Mouse (Mus musculus) heart, embryonic 11.5 days (tissue): ENCODE data around the gene Serf2. TPM values are rescaled to one million over a fixed set of nuclear protein-coding genes. Genes with fewer than 3 reads are reported as not detected.

ENCODE experiments used
- ATAC-seq: fragments of 200-750 bp; cut with Nextera tagmentation; replicated peaks from 2 replicates; pipeline ENCODE4 v1.8.0; 2017; ENCODE audit warnings: moderate library complexity; ENCODE audit not compliant: insufficient number of reproducible peaks, low FRiP score, low TSS enrichment
- H3K27ac ChIP-seq: fragments of 300-500 bp; sonication (generic); 2 replicates; pipeline ENCODE4 v1.5.1; 2014; ENCODE audit warnings: mild to moderate bottlenecking, low read depth, low read length
- H3K27me3 ChIP-seq: fragments of 300-500 bp; sonication (generic); 2 replicates; pipeline ENCODE4 v1.6.1; 2014; ENCODE audit warnings: mild to moderate bottlenecking, low read length, mixed read lengths; ENCODE audit not compliant: control insufficient read depth, insufficient read depth
- H3K36me3 ChIP-seq: fragments of 300-500 bp; sonication (generic); 2 replicates; pipeline ENCODE4 v1.6.1; 2014; ENCODE audit warnings: mild to moderate bottlenecking, low read length, moderate library complexity, mixed read lengths; ENCODE audit not compliant: control insufficient read depth, insufficient read depth
- H3K4me1 ChIP-seq: fragments of 300-500 bp; sonication (generic); 2 replicates; pipeline ENCODE4 v1.6.1; 2014; ENCODE audit warnings: low read length; ENCODE audit not compliant: control insufficient read depth, insufficient read depth
- H3K4me2 ChIP-seq: fragments of 300-500 bp; sonication (generic); 2 replicates; pipeline ENCODE4 v1.6.1; 2014; ENCODE audit warnings: mild to moderate bottlenecking, moderate library complexity
- H3K4me3 ChIP-seq: fragments of 300-500 bp; sonication (generic); 2 replicates; pipeline ENCODE4 v1.5.1; 2014; ENCODE audit warnings: low read depth, low read length
- H3K9ac ChIP-seq: fragments of 300-500 bp; sonication (generic); 2 replicates; pipeline ENCODE4 v1.6.1; 2014; ENCODE audit warnings: mild to moderate bottlenecking, low read depth, low read length, moderate library complexity
- H3K9me3 ChIP-seq: fragments of 300-500 bp; sonication (generic); replicated peaks from 2 replicates; pipeline ENCODE4 v1.6.1; 2016; ENCODE audit warnings: low read length; ENCODE audit not compliant: control insufficient read depth
- WGBS: fragments of 180-500 bp; shearing (Covaris S2); extraction: QIAGEN DNeasy Blood & Tissue Kit; methylation state at CpG from one replicate; pipeline ENCODE4 v1.1.7; 2014; ENCODE audit not compliant: insufficient replicate concordance; 5-methylcytosine and 5-hydroxymethylcytosine counted together
- polyA plus RNA-seq: library from polyadenylated mRNA; unstranded; fragments of >200 nt; fragmentation: Nextera tagmentation; extraction: Ambion mirVana; gene quantifications from 2 replicates; pipeline ENCODE4 v1.2.1, GENCODE M21; 2014

Serf2 gene
- polyA plus RNA-seq, 1 experiment from 2014 or later = 603 TPM

DNA sequence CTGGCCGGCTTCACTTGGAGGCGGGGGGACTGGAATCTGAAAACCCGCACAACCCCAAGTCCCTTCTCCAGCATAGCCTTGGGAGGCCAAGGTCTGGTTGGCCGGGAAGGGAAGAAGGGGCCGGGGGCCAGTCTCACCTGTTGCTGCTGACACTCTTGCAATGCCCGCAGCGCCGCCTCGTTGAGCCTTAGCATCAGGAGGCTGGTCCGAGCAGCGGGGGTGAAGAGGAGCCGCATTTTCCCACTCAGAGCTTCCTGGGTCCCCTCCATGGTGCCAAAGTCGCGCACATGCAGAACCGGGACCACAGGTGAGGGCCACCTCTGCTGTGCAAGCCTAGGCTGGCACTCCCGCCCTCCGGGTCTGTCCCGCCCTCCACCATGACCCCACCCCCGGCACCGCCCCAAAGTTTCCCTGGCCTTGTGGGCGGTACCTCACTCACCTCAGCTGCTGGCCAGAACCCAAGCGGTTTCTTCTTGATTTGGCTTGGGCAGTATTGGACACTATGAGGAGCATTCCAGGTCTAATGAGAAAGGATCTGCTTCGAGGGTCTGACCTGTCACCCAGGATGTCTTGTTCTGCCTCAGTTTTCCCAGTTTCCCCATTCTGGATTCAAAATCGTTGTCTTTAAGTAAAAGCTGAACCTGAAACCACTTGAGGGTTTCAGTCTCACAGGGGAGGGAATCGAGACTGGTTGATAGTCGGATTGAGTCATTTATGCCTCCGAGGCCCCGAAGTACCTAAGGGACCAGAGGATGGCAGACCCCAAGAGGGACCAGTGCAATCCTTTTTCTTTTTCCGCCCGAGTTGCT lies 6.5 kb upstream of the Serf2 start:
- WGBS = 2% methylated on average over 30 of the region's 30 CpGs
- Histone ChIP-seq H3K4me1 (peaks cover 8% of the 10 kb centered on the region), H3K4me2 (peak overlapping the region; percentile 91), H3K9me3 (no peaks in the 10 kb centered on the region), H3K9ac (peak overlapping the region; percentile 60), H3K4me3 (peak overlapping the region; percentile 52), H3K27me3 (no peaks in the 10 kb centered on the region), H3K27ac (no peak overlapping the region), H3K36me3 (peaks cover 13% of the 10 kb centered on the region)
- ATAC-seq = peak; percentile 87

- Histone ChIP-seq H3K36me3 (peaks cover 8% of the 10 kb centered on the region; the same call in 1 of the 2 replicates), H3K4me2 (peak overlapping the region; percentile 91), H3K4me1 (peaks cover 11% of the 10 kb centered on the region), H3K9ac (peak overlapping the region; percentile 60), H3K27ac (no peak overlapping the region), H3K4me3 (peak overlapping the region; percentile 52), H3K9me3 (no peaks in the 10 kb centered on the region), H3K27me3 (no peaks in the 10 kb centered on the region)
- no peak for ATAC-seq
- 21% methylated on average over 8 of the region's 8 CpGs for WGBS
These were observed 6.0 kb upstream of the Serf2 start for GRCm38 (mm10) chr2:121443068-121443349.

GRCm38 (mm10) chr2:121444178-121444577 lies 4.8 kb upstream of the Serf2 start, which contains the start of gene Ell3:
Gene Ell3 (minus strand): TSS chr2:121444278.
- no peaks in the 10 kb centered on the region for H3K27me3 ChIP-seq
- WGBS = 89% methylated on average over 1 of the region's 1 CpGs
- peak within 1 kb of the TSS; percentile 60; the same call in 1 of the 2 replicates for H3K9ac ChIP-seq
- H3K36me3 ChIP-seq = peaks cover 4% of the 10 kb centered on the region; the same call in 1 of the 2 replicates
- peak within 1 kb of the TSS; percentile 52; the same call in 1 of the 2 replicates for H3K4me3 ChIP-seq
- H3K4me2 ChIP-seq = peak within 1 kb of the TSS; percentile 91
- peaks cover 11% of the 10 kb centered on the region for H3K4me1 ChIP-seq
- no peak for ATAC-seq
- H3K9me3 ChIP-seq = no peaks in the 10 kb centered on the region
- no peak within 1 kb of the TSS for H3K27ac ChIP-seq

DNA sequence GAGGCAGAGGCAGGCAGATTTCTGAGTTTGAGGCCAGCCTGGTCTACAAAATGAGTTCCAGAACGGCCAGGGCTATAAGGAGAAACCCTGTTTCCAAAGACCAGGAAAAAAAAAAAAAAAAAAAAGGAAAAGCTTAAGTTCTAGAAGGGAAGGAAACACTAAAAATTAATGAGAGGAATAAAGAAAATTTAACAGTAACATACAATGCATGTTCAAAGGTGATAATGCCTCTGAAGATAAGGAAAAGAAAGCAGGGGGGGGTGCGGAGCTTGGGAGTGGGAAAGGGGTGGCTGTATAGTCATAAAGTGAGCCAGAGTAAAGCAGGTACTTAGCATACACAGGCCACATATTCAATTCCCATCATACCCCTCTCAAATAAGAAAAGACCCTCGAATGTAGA lies 3.9 kb upstream of the Serf2 start:
- no peaks in the 10 kb centered on the region for H3K27me3 ChIP-seq
- 73% methylated on average over 3 of the region's 3 CpGs for WGBS
- no peak for ATAC-seq

DNA sequence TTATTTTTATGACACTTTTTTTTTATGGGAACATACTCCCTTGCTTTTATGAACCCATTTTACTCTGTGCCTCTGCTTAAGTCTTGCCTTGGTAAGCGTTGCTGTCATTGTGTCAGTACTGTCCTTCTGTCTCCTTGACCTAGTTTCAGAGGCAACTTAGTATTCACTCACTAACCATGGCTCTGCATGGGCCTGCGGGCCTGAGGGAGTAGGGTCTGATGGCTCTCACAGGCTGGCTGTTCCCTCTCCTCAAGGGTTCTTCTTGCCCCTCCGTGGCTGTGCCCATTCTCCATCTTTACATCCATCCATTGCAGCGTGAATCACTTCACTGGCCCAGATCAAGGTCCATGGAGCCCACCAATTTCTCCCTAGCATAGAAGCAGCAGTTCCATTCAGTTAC lies 2.5 kb upstream of the Serf2 start:
- ATAC-seq = no peak
- WGBS = 74% methylated on average over 4 of the region's 4 CpGs
- no peak overlapping the region for H3K4me2 ChIP-seq
- H3K4me1 ChIP-seq = peaks cover 18% of the 10 kb centered on the region
- H3K4me3 ChIP-seq = no peak overlapping the region
- no peak overlapping the region for H3K27ac ChIP-seq
- H3K36me3 ChIP-seq = peaks cover 2% of the 10 kb centered on the region; the same call in 1 of the 2 replicates
- H3K9me3 ChIP-seq = no peaks in the 10 kb centered on the region
- no peaks in the 10 kb centered on the region for H3K27me3 ChIP-seq
- H3K9ac ChIP-seq = no peak overlapping the region

More for the DNA sequence above, 3.9 kb upstream of the Serf2 start:
- no peaks in the 10 kb centered on the region for H3K36me3 ChIP-seq
- H3K4me3 ChIP-seq = no peak overlapping the region
- no peak overlapping the region for H3K27ac ChIP-seq
- no peaks in the 10 kb centered on the region for H3K9me3 ChIP-seq
- no peak overlapping the region for H3K9ac ChIP-seq
- H3K4me2 ChIP-seq = no peak overlapping the region
- H3K4me1 ChIP-seq = peaks cover 11% of the 10 kb centered on the region

GRCm38 (mm10) chr2:121447006-121447405 lies 2.0 kb upstream of the Serf2 start:
- no peak overlapping the region for H3K27ac ChIP-seq
- no peak overlapping the region for H3K9ac ChIP-seq
- H3K4me3 ChIP-seq = no peak overlapping the region
- no peaks in the 10 kb centered on the region for H3K27me3 ChIP-seq
- ATAC-seq = no peak
- H3K4me2 ChIP-seq = no peak overlapping the region
- 86% methylated on average over 3 of the region's 3 CpGs for WGBS
- no peaks in the 10 kb centered on the region for H3K9me3 ChIP-seq
- peaks cover 19% of the 10 kb centered on the region for H3K4me1 ChIP-seq
- H3K36me3 ChIP-seq = peaks cover 3% of the 10 kb centered on the region; the same call in 1 of the 2 replicates

DNA sequence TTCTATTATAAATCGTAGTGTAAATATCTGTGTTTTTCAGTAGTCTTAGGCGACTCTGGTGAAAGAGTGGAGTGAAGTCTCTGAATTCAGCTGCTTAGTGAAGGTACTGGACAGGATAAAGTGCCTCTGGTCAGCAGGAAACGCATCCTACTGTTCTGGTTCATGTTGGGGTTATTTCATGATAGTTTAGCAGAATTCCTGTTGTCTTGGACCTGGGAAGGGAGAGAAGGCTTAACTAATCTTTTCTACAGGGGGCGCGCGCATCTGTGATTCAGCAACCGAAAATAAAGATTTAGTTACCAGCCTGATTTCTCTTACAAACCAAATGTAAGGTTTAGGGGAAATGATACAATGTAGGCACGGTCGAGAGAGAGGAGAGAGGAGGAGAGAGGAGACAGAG lies 859 bp upstream of the Serf2 start:
- H3K27me3 ChIP-seq = no peaks in the 10 kb centered on the region
- H3K4me2 ChIP-seq = peak overlapping the region; percentile 69
- H3K36me3 ChIP-seq = peaks cover 4% of the 10 kb centered on the region; the same call in 1 of the 2 replicates
- H3K9ac ChIP-seq = peak overlapping the region; percentile 64
- 14% methylated on average over 9 of the region's 9 CpGs for WGBS
- ATAC-seq = no peak
- H3K9me3 ChIP-seq = no peaks in the 10 kb centered on the region
- H3K4me3 ChIP-seq = peak overlapping the region; percentile 100
- H3K4me1 ChIP-seq = peaks cover 20% of the 10 kb centered on the region
- H3K27ac ChIP-seq = peak overlapping the region; percentile 91

- peaks cover 23% of the 10 kb centered on the region for H3K4me1 ChIP-seq
- H3K4me2 ChIP-seq = peak overlapping the region; percentile 96
- peak overlapping the region; percentile 99 for H3K9ac ChIP-seq
- peak overlapping the region; percentile 91 for H3K27ac ChIP-seq
- ATAC-seq = peak; percentile 23
- peaks cover 11% of the 10 kb centered on the region; the same call in 1 of the 2 replicates for H3K36me3 ChIP-seq
- under 1% methylated on average over 53 of the region's 54 CpGs for WGBS
- no peaks in the 10 kb centered on the region for H3K27me3 ChIP-seq
- no peaks in the 10 kb centered on the region for H3K9me3 ChIP-seq
- H3K4me3 ChIP-seq = peak overlapping the region; percentile 100
These were observed 583 bp downstream of the Serf2 start for GRCm38 (mm10) chr2:121449545-121450011.
